Mouse (Mus musculus) spleen, adult 2 months (tissue): Measurements from ENCODE around the gene Mettl7a3.

Experiments used
- CTCF ChIP-seq: fragments of 200-500 bp; IDR thresholded peaks from 2 replicates; pipeline ENCODE4 v1.5.1; 2011; ENCODE audit warnings: mild to moderate bottlenecking, inconsistent platforms; ENCODE audit not compliant: insufficient read depth, insufficient read length, insufficient replicate concordance; ENCODE audit errors: extremely low read depth
- POLR2A ChIP-seq: fragments of 200-500 bp; IDR thresholded peaks from 2 replicates; pipeline ENCODE4 v1.6.1; 2011; ENCODE audit warnings: low read depth, low read length, inconsistent platforms

- TF ChIP-seq CTCF: no peak
- TF ChIP-seq POLR2A: no peak
Measured at GRCm38 (mm10) chr15:100320295-100320905, 14.3 kb upstream of the Mettl7a3 start.
